ENCODE assay signal across 14 mouse cellular contexts in genomic region chr10:61088468-61088867, GRCm38 (mm10). TPM values are rescaled to one million over a fixed set of nuclear protein-coding genes. Genes with fewer than 3 reads are reported as not detected.
DNase-seq lines count a peak whose midpoint lies in the region; ATAC-seq and TF ChIP-seq lines count a peak whose summit lies in the region.
"Had no signal": no experiment of that assay in that cellular context is flagged by ENCODE, and none has a peak within 500 bp of the region (broad histone marks: within the 10 kb centered on the region; RNA-seq: fewer than 3 reads in every experiment).

No protein-coding gene starts in this region.

- TF ChIP-seq CTCF in lung, postnatal 0 days (IDR thresholded peaks at IDR 0.05) = no peak

- intact Hi-C loops in heart, postnatal 36 days (cut with DNase I) = no loop called here

- no peak overlapping the region for H3K4me2 ChIP-seq in heart, embryonic 15.5 days
- H3K4me2 ChIP-seq in lung, postnatal 0 days (replicated peaks; ENCODE audit: low read depth, low read length) = no peak overlapping the region
- H3K4me2 ChIP-seq in kidney, embryonic 15.5 days = no peak overlapping the region

- H3K27ac ChIP-seq in heart, embryonic 15.5 days = peak overlapping the region; percentile 61; the same call in 1 of the 2 replicates
- no peak overlapping the region for H3K27ac ChIP-seq in lung, postnatal 0 days (ENCODE audit: low read length)
- H3K27ac ChIP-seq in kidney, embryonic 15.5 days = peak overlapping the region; percentile 90
- H3K27ac ChIP-seq: left cerebral cortex, adult 2 months; limb, embryonic 12.5 days had no signal

- H3K36me3 ChIP-seq in heart, embryonic 15.5 days = no peaks in the 10 kb centered on the region
- no peaks in the 10 kb centered on the region for H3K36me3 ChIP-seq in lung, postnatal 0 days (ENCODE audit: insufficient read depth, low read length)
- 0 out of 2 replicates have a peak, but pooled peaks cover 11% of the 10 kb centered on the region for H3K36me3 ChIP-seq in kidney, embryonic 15.5 days
- H3K36me3 ChIP-seq: limb, embryonic 12.5 days had no signal

- no peaks in the 10 kb centered on the region for H3K27me3 ChIP-seq in heart, embryonic 15.5 days
- H3K27me3 ChIP-seq in lung, postnatal 0 days (replicated peaks; ENCODE audit: insufficient read depth, low read length) = no peaks in the 10 kb centered on the region
- H3K27me3 ChIP-seq in kidney, embryonic 15.5 days = no peaks in the 10 kb centered on the region
- H3K27me3 ChIP-seq: limb, embryonic 12.5 days had no signal

- H3K4me3 ChIP-seq in heart, embryonic 15.5 days = no peak overlapping the region
- H3K4me3 ChIP-seq in lung, postnatal 0 days (ENCODE audit: low read depth, low read length) = no peak overlapping the region
- no peak overlapping the region for H3K4me3 ChIP-seq in kidney, embryonic 15.5 days (replicated peaks)

- ATAC-seq in heart, embryonic 15.5 days (replicated peaks; ENCODE audit: insufficient number of reproducible peaks, insufficient read depth, low FRiP score, low read depth) = no peak
- ATAC-seq in lung, postnatal 0 days = no peak
- no peak for ATAC-seq in kidney, embryonic 15.5 days (replicated peaks; ENCODE audit: low FRiP score)
- ATAC-seq: CD4-positive, CD25-positive, alpha-beta regulatory T cell, adult 4 months; inflammation-experienced regulatory T-cells, adult 6 months had no signal

- H3K4me1 ChIP-seq in heart, embryonic 15.5 days (replicated peaks) = peaks cover 23% of the 10 kb centered on the region
- H3K4me1 ChIP-seq in lung, postnatal 0 days (ENCODE audit: insufficient read depth, low read depth, low read length) = 0 out of 2 replicates have a peak, but pooled peaks cover 7% of the 10 kb centered on the region
- peaks cover 32% of the 10 kb centered on the region for H3K4me1 ChIP-seq in kidney, embryonic 15.5 days

- no peaks in the 10 kb centered on the region for H3K9me3 ChIP-seq in heart, embryonic 15.5 days (replicated peaks)
- H3K9me3 ChIP-seq in lung, postnatal 0 days (ENCODE audit: low read length) = no peaks in the 10 kb centered on the region
- no peaks in the 10 kb centered on the region for H3K9me3 ChIP-seq in kidney, embryonic 15.5 days (replicated peaks)
- H3K9me3 ChIP-seq: limb, embryonic 12.5 days had no signal

- H3K9ac ChIP-seq in heart, embryonic 15.5 days = no peak overlapping the region
- no peak overlapping the region for H3K9ac ChIP-seq in lung, postnatal 0 days (replicated peaks; ENCODE audit: low read depth)
- no peak overlapping the region for H3K9ac ChIP-seq in kidney, embryonic 15.5 days

- DNase-seq in heart, postnatal 36 days = no peak
- DNase-seq in lung, postnatal 0 days (ENCODE audit: low spot score) = peak; percentile 21
- DNase-seq in lung, postnatal 10 days = no peak
- DNase-seq in kidney, postnatal 4 days = peak; percentile 39 to 59
- no peak for DNase-seq in gastrocnemius, adult 18-20 months (ENCODE audit: low spot score)
- DNase-seq: gastrocnemius, postnatal 25 days had no signal

- 63% methylated on average over 3 of the region's 3 CpGs for WGBS in heart, embryonic 15.5 days
- WGBS in lung, postnatal 0 days = 64% methylated on average over 3 of the region's 3 CpGs
- 80% methylated on average over 3 of the region's 3 CpGs for WGBS in kidney, embryonic 15.5 days

- TF ChIP-seq EP300 in lung, postnatal 0 days (IDR thresholded peaks at IDR 0.05) = no peak

RNA-seq across cellular contexts. Expression of gene Pcbd1, which starts 0.7 kb away (rescaled TPM):
- 53.0 and 59.8 TPM in 2 replicates for polyA plus RNA-seq in heart, embryonic 15.5 days (2015; fragmentation: Nextera tagmentation; extraction: Ambion mirVana)
- under 1 TPM; 0.39 to 0.95 TPM for total RNA-seq in heart, postnatal 36 days (2021)
- polyA plus RNA-seq in lung, postnatal 0 days (2015; fragmentation: Nextera tagmentation; extraction: Ambion mirVana) = 31.7 and 32.3 TPM in 2 replicates
- 144 and 153 TPM in 2 replicates for polyA plus RNA-seq in kidney, embryonic 15.5 days (2015; fragmentation: Nextera tagmentation; extraction: Ambion mirVana)
- 1 to 10 TPM in 1 of 2 experiments, under 1 TPM in 1; 0.50 to 1.2 TPM for total RNA-seq in gastrocnemius, adult 18-20 months (2021)
- total RNA-seq: MEL; monocyte, adult 5-6 weeks had no signal

RNA-seq across cellular contexts. Expression of gene Sgpl1, which starts 59.0 kb away (rescaled TPM):
- polyA plus RNA-seq in heart, embryonic 15.5 days (2015; fragmentation: Nextera tagmentation; extraction: Ambion mirVana) = 23.4 and 42.2 TPM in 2 replicates
- 10 to 100 TPM; 17.8 to 19.8 TPM for total RNA-seq in heart, postnatal 36 days (2021)
- polyA plus RNA-seq in lung, postnatal 0 days (2015; fragmentation: Nextera tagmentation; extraction: Ambion mirVana) = 33.7 and 36.3 TPM in 2 replicates
- polyA plus RNA-seq in kidney, embryonic 15.5 days (2015; fragmentation: Nextera tagmentation; extraction: Ambion mirVana) = 62.9 and 63.4 TPM in 2 replicates
- 1 to 10 TPM; 5.8 to 6.1 TPM for total RNA-seq in gastrocnemius, adult 18-20 months (2021)

Comparison
In these comparisons a context has a peak if more than half of its experiments do, and no peak if none do; other contexts are left out.
1. DNase-seq: peak in lung, postnatal 0 days (single experiment) and kidney, postnatal 4 days (2 of 2); none in heart, postnatal 36 days (0 of 2), lung, postnatal 10 days (single experiment) and gastrocnemius, adult 18-20 months (single experiment).